Mouse (Mus musculus) spleen, embryonic (tissue): Measurements from ENCODE around the gene Ptbp3.

ENCODE experiments used
- CTCF ChIA-PET: fragments of 350-600 bp; sonication (Branson Sonifier 250); formaldehyde crosslinking; loops from one replicate; lab custom pipeline; 2022; lab: Charles Lee

The Ptbp3 gene

GRCm38 (mm10) chr4:59507766-59508165, 41.4 kb downstream of the Ptbp3 start:
- CTCF ChIA-PET = interaction anchor here (0.7 kb wide), 1 partner anchor 111 kb away, joined by 3 read pairs; no protein-coding TSS in a partner anchor

- CTCF ChIA-PET = no interaction called here
These were observed 42.5 kb downstream of the Ptbp3 start for GRCm38 (mm10) chr4:59506704-59507103.

- CTCF ChIA-PET = interaction anchor here (0.8 kb wide), 1 partner anchor 22 kb away, joined by 3 read pairs; no protein-coding TSS in a partner anchor
These were observed 43.7 kb downstream of the Ptbp3 start for GRCm38 (mm10) chr4:59505481-59505880.

GRCm38 (mm10) chr4:59491097-59491496, 58.1 kb downstream of the Ptbp3 start:
- CTCF ChIA-PET = no interaction called here

- CTCF ChIA-PET = no interaction called here
These were observed 77.9 kb downstream of the Ptbp3 start for GRCm38 (mm10) chr4:59471306-59471705.

- CTCF ChIA-PET = interaction anchor here (0.7 kb wide), 1 partner anchor 160 kb away, joined by 9 read pairs; no protein-coding TSS in a partner anchor
These were observed 83.7 kb downstream of the Ptbp3 start for GRCm38 (mm10) chr4:59465449-59465848.

GRCm38 (mm10) chr4:59464661-59465060, 84.5 kb downstream of the Ptbp3 start:
- CTCF ChIA-PET = interaction anchor here (0.5 to 0.7 kb wide), 2 partner anchors 24 to 109 kb away, joined by 3 read pairs; no protein-coding TSS in a partner anchor

- CTCF ChIA-PET = no interaction called here
These were observed 86.7 kb downstream of the Ptbp3 start for GRCm38 (mm10) chr4:59462494-59462893.

GRCm38 (mm10) chr4:59461116-59461727, 87.9 kb downstream of the Ptbp3 start:
- CTCF ChIA-PET = no interaction called here

GRCm38 (mm10) chr4:59459216-59459955, 89.8 kb downstream of the Ptbp3 start:
- CTCF ChIA-PET = interaction anchor here (0.7 kb wide), 1 partner anchor 14 kb away, joined by 5 read pairs; no protein-coding TSS in a partner anchor

- CTCF ChIA-PET = no interaction called here
These were observed 91.2 kb downstream of the Ptbp3 start for GRCm38 (mm10) chr4:59457941-59458340.

GRCm38 (mm10) chr4:59457091-59457490, 92.1 kb downstream of the Ptbp3 start:
- CTCF ChIA-PET = no interaction called here

- CTCF ChIA-PET = no interaction called here
These were observed 93.7 kb downstream of the Ptbp3 start for GRCm38 (mm10) chr4:59455465-59455864.

GRCm38 (mm10) chr4:59454046-59454445, 95.1 kb downstream of the Ptbp3 start:
- CTCF ChIA-PET = no interaction called here

GRCm38 (mm10) chr4:59452503-59452933, 96.6 kb downstream of the Ptbp3 start:
- CTCF ChIA-PET = no interaction called here

GRCm38 (mm10) chr4:59450906-59451305, 98.3 kb downstream of the Ptbp3 start:
- CTCF ChIA-PET = interaction anchor here (0.6 kb wide), 1 partner anchor 38 kb away, joined by 3 read pairs; no protein-coding TSS in a partner anchor

GRCm38 (mm10) chr4:59450234-59450854, 98.8 kb downstream of the Ptbp3 start:
- CTCF ChIA-PET = no interaction called here

- CTCF ChIA-PET = no interaction called here
These were observed 101.9 kb downstream of the Ptbp3 start for GRCm38 (mm10) chr4:59447296-59447695.

GRCm38 (mm10) chr4:59445516-59445915, 103.6 kb downstream of the Ptbp3 start:
- CTCF ChIA-PET = interaction anchor here (0.6 kb wide), 1 partner anchor 14 kb away, joined by 5 read pairs; no protein-coding TSS in a partner anchor

GRCm38 (mm10) chr4:59444994-59445393, 104.2 kb downstream of the Ptbp3 start:
- CTCF ChIA-PET = no interaction called here

GRCm38 (mm10) chr4:59444085-59444484, 105.1 kb downstream of the Ptbp3 start:
- CTCF ChIA-PET = no interaction called here

GRCm38 (mm10) chr4:59441265-59441664, 107.9 kb downstream of the Ptbp3 start:
- CTCF ChIA-PET = no interaction called here
